Mouse (Mus musculus): ENCODE measurements at regions not wholly inside any gene's neighbourhood (a gene's known extent, or its start where the extent isn't known, plus 50 kb on each side); places are given as distances from the start of the nearest gene placed in this dataset.
"Not testable (repeated sequence)": the region's sequence is repeated elsewhere in the genome, so short reads cannot be mapped to it uniquely, and the experiment has no call there.

- not testable (repeated sequence) for DNase-seq (ENCODE audit: low spot score)
Observed at GRCm38 (mm10) chr2:116526203-116526602, 352.3 kb upstream of the Tmco5 start.

DNA sequence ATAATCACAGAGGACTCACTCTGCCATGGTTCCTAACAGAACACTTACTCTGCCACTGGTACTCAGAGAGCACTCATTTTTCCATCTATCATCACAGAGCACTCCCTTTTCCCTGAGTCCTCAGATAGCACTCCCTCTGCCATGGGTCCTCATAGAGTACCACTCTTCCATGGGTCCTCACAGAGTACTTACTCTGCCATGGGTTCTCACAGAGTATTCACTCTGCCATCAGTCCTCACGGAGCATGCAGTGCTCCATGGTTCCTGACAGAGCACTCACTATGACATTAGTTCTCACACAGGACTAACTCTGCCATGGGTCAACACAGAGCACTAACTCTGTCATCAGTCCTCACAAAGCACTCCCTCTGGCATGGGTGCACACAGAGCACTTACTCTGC lies 342.0 kb upstream of the Tmco5 start:
- no peak for DNase-seq (ENCODE audit: low spot score)

DNA sequence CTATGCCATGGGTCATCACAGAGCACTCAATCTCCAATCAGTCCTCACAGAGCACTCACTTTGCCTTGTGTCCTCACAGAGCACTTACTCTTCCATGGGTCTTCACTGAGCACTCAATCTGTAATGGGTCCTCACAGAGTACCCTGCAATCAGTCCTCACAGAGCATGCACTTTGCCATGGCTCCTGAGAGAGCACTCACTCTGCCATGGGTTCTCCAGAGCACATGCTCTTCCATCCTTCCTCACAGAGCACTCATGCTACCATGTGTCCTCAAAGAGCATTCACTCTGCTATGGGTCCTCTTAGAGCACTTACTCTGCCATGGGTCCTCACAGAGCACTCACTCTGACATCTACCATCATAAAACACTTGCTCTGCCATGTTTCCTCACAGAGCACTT lies 319.1 kb upstream of the Tmco5 start:
- DNase-seq (ENCODE audit: low spot score): no peak

GRCm38 (mm10) chr2:116583989-116584388 lies 294.5 kb upstream of the Tmco5 start:
- no peak for DNase-seq (ENCODE audit: low spot score)

DNA sequence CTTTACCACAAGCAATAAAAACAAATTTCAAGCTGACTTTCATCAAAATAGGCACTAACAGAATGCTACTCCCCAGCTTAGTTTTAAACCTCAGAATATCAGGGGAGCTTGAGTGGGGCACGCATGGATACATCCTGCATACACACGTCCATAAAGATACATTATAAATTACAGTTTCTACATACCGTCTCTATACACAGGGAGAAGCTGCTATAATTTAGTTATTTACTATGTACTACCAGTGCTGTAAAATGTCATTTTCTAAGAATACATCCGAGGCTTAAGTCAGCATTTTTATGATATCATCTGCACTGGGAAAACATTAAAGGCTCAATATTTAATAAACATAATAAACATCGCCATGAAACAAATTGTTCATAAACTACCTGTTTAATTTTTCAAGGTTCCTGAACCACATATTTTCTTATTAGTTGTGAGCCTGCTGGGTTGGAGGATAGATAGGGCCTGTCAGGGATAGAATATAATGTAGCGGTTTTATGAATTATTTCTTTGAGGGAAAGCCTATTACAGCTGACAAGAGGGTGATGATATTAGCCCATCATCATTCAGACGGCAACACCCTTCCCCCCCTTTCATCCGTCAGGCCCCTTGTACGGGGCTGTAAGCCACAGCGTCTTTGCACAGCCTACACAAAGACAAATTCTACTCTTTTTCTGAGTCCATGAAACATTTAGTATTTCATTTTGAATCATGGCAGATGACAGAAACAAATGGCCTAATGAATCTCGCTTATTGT lies 292.1 kb upstream of the Tmco5 start:
- DNase-seq (ENCODE audit: low spot score): no peak

GRCm38 (mm10) chr2:116605869-116606268 lies 272.6 kb upstream of the Tmco5 start:
- no peak for DNase-seq (ENCODE audit: low spot score)

DNA sequence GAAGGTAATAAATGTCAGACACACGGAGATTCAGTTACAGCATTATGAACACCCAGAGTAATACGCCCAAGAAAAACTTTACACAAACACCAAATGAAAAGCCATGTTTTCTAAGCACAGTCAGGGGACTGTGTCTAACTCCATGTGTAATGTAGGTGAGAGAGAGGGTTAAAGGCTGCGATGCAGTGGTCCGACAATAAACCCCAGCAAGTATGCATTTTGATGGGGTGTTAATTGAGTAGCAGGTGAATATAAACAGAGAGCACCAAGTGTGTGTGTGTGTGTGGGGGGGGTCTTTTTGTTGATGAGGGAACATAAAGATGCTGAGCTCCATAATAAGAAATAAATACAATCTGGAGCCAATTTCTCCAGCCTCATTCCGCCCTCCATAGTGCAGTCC lies 238.6 kb upstream of the Tmco5 start:
- DNase-seq (ENCODE audit: low spot score): no peak

- DNase-seq (ENCODE audit: low spot score): no peak
Observed at GRCm38 (mm10) chr2:116652106-116652505, 226.4 kb upstream of the Tmco5 start.

DNA sequence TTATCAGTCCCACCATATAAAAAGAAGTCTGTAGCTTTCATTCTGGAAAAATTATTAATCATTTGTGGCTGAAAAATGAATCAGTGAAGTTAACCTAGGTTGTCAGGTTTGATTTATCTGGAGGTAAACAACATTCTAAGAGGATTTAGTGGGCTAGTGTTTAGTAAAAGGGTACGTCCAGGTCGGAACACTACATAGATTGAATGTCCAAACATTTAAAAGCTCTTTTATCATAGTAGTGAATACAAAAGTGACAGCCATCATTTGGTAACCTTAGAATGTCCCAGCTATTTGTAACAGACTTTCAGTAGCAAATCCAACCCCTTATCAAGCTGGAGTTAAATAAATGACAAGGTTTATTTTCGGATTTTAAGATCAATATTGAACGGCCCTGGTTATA lies 192.7 kb upstream of the Tmco5 start:
- no peak for DNase-seq (ENCODE audit: low spot score)

DNA sequence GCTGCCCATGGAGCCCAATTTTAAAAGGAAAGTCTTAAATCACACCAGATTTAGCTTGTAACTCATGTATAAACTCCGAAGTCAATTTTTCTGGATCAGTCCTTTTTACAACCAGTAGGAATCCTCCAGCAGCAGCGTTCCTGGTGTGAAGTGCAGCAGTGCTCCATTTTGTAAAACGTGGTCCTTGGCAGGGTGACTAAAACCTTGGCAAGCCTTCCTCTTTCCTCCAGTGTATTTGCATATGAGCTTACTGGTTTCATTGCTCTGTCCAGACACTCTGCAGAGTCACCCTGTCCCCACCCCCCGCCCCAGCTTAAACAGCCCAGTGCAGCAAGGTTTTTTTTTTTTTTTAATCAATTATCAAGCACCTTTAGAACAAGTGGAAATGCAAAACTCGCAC lies 180.9 kb upstream of the Tmco5 start:
- DNase-seq (ENCODE audit: low spot score): no peak

- no peak for DNase-seq (ENCODE audit: low spot score)
Observed at GRCm38 (mm10) chr2:116704705-116705104, 173.8 kb upstream of the Tmco5 start.

- DNase-seq (ENCODE audit: low spot score): no peak
Observed at GRCm38 (mm10) chr2:116709608-116710007, 168.9 kb upstream of the Tmco5 start.

DNA sequence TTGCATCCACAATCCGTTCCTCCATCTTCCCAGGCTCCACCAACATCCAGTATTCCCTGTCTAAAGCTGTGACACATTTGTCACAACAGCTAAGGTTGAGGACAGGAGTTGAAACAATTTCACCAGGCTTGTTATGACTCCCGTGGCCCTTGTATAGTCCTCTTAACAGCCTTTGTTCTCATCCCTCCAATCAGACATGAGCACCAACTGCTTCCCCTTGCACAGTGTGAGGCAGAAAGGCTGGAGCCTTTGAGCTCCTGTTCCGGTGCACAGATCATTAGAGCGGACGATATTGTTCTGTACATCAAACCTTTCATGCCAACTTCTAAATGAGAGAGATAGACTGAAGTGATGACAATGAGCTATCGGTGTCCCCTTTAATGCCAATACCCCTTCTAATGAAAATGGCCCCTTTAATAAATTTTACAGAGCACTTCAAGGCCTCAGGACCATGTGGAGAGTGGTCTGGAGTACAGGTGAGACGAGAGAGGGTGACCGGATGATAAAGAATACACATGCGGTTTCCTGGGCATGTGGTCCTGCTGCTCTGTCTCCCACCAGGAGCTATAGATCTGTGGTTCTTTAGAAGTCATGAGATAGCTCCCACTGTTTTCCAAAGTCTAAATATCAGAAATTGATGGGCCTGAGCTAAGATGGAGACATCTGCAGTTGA lies 161.8 kb upstream of the Tmco5 start:
- no peak for DNase-seq (ENCODE audit: low spot score)

- peak; percentile 3 for DNase-seq (ENCODE audit: low spot score)
Observed at GRCm38 (mm10) chr2:116718637-116719036, 159.9 kb upstream of the Tmco5 start.

- DNase-seq (ENCODE audit: low spot score): no peak
Observed at GRCm38 (mm10) chr2:116727591-116727990, 150.9 kb upstream of the Tmco5 start.

- DNase-seq (ENCODE audit: low spot score): no peak
Observed at GRCm38 (mm10) chr2:116735702-116736101, 142.8 kb upstream of the Tmco5 start.

DNA sequence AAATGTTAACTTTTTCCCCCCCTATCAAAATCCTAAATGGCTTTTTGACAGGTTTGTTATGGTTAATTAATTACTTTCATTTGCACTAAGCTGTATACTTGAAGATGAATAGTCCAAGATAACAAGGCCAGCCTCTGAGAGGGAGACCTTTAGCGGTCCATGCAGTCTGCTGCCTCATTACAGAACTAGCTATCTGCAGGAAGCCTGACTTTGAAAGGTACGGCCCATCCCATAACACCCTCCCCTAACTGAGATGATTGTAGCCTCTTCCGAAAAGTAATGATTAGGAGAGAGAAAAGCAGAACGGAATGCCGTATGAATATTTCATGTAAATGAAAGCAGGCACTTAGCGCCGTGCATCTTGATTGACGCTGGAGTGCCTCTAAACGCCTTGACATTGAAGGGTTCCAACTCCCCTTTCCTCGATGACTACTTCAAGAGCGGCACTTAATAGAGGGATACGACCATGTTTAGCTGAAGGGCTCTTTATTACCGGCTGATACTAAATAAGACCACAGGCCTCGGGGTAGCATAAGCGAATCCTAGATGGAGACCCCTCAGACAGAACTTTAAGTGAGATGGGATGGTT lies 109.9 kb upstream of the Tmco5 start:
- DNase-seq (ENCODE audit: low spot score): no peak

DNA sequence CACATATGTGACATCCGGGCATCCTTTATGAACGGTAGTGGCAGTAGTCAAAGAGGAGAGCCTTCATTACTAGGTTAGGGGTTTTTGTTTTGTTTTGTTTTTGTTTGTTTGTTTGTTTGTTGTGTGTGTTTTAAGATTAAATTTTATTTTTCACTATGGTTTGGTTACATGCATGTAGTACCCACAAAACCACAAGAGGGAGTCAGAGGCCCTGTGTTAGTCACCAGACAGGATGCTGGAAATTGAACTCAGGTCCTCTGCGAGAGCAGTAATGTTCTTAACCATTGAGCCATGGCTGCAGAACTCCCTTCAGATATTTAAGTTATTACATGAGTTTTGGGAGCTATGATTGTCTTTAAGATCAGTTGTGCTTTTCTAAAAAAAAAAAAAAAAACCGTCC lies 109.3 kb upstream of the Tmco5 start:
- DNase-seq (ENCODE audit: low spot score): no peak

GRCm38 (mm10) chr2:116772569-116772968 lies 105.9 kb upstream of the Tmco5 start:
- DNase-seq (ENCODE audit: low spot score): no peak

GRCm38 (mm10) chr2:116800141-116800540 lies 78.3 kb upstream of the Tmco5 start:
- DNase-seq (ENCODE audit: low spot score): no peak

GRCm38 (mm10) chr2:116801578-116801977 lies 76.9 kb upstream of the Tmco5 start:
- no peak for DNase-seq (ENCODE audit: low spot score)

DNA sequence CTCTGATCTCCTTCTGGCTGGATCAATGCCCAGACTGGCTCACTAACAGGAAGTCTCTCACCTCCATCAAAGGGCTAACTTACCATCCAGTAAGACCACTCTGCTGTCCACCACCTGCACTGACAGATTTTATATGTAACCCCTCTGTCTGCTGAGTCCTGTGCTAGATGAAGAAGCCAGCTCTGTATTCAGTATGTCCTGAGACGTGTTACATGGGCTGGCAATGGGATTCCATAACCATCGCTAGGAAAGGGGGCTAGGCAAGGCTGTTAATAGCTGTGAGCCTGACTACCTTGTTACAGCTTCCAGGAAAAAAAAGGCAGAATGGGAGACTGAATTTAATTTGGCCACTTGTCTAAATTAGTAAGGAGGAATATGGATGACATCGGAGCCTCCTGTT lies 71.3 kb upstream of the Tmco5 start:
- DNase-seq (ENCODE audit: low spot score): no peak

DNA sequence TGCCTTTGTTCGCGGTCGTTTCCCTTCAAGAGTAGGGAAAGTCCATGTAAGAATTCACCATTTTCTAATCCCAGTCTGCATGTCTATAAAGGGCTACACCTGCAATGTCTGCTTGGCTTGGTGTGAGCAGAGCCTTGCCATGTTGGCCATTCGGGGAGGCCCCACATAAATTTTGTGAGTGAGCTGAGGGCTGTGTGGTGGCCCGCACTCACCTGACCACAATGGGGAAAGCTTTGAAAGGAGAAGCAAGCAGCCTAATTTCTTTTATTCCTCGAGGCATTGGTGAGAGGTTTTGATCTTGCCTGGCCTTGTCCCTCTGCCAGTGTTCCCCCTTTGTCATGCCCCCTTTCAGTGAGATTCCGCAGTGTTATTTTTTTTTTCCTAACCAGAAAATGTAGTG lies 70.9 kb upstream of the Tmco5 start:
- DNase-seq (ENCODE audit: low spot score): no peak

All from layer of hippocampus, adult 9-10 months (tissue).